Mouse (Mus musculus): ENCODE data around the gene Abcg1.

Gene Abcg1

DNA sequence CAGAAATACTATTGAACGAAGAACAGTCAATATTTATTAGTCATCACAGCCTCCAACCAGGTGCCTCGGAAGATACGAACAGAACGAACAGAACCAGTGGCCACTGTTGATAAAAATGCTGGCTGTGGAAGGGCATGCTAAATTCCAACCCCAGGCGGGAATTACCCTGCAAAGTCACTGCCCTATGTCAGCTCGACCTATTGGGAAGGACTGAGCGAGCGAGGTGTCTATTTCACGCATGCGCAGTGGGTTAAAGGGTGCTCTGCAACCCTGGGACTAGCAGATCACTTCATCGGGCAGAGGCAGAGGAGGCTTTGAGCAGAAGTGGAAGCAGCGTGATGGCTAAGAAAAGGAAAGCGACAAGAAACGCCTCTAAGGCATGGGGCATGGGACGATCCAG is 76.3 kb downstream of the Abcg1 start:
- DNase-seq, result no peak

DNA sequence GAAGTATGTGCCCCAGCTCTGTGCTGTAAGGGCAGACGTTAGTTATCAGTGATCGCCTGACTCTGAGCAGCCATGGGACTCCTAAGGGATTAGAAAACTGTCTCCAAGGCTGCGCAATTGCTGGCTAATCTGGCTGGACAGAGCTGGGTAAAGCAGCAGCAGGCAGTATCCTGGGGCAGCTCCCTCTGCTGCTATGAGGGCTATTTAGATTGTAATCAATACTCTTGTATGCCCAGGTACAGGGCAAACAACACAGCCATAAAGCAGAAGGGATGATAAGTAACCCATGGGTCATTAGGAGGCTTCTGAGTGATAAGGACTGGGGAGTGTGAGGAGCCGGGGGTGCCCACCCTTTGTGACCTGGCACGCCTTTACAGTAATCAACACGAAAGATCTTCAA is 77.4 kb downstream of the Abcg1 start:
- DNase-seq, result no peak

DNA sequence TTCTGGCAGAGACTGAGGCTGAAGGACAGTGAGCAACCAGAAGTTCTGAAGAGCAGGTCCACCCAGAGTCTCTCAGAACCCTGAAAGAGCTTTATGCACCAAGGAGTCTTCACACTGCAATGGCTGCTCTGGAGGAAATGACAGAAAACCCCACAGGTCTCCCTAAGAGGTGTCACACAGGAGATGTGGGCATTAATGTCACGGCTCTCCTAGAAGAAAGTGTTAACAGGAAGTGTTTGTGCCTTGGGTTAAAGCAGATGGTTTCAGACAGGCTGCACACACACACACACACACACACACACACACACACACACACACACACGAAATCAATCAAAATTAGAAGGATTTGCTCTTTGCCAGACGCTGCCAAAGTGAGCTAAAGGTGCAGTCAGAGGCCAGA is 78.8 kb downstream of the Abcg1 start:
- no peak for DNase-seq

DNA sequence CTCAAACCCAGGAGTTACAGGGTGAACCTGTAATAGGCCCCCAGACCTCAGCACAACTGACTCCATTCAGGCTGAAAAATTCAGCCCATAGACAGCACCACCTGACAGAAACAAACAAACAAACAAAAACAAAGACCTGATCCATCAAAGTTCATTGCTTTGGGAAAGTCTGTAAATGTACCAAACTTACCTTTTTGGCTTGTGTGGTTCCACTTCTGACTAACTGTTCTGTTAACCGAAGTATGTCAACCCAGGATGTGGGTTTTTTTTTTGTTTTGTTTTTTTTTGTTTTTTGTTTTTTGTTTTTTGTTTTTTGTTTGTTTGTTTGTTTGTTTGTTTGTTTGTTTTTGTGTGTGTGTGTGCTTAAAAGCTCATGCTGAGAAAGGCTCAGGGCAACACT is 79.3 kb downstream of the Abcg1 start:
- DNase-seq, result no peak

DNA sequence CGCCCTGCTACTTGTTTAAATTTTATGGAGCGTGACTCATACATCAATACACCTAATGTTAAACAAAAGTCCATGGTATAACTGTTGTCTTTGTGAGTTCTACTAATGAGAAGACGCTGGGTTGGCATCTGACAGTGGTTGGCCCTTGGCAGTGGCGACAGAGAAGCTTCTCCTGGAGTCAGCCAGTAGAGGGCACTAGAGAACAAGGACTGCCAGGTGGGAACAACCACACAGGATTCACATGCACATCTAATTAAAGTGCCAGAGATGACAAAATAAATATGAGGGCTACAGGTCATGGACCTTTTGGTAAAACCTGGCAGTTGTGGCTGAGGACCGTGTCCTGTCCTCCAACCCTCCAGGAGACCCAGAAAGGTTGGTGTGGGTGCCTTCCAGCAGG is 80.9 kb downstream of the Abcg1 start:
- DNase-seq, result peak; percentile 68

GRCm38 (mm10) chr17:31142116-31142515 is 84.6 kb downstream of the Abcg1 start:
- no peak for DNase-seq

- DNase-seq, result no peak
Measured at GRCm38 (mm10) chr17:31144040-31145037, 86.9 kb downstream of the Abcg1 start, which contains the start of gene Tff2. Gene Tff2, minus strand, starts transcription at chr17:31144282.

GRCm38 (mm10) chr17:31145998-31146397 is 88.5 kb downstream of the Abcg1 start:
- no peak for DNase-seq

- no peak for DNase-seq
Measured at GRCm38 (mm10) chr17:31152512-31152911, 95.0 kb downstream of the Abcg1 start.

DNA sequence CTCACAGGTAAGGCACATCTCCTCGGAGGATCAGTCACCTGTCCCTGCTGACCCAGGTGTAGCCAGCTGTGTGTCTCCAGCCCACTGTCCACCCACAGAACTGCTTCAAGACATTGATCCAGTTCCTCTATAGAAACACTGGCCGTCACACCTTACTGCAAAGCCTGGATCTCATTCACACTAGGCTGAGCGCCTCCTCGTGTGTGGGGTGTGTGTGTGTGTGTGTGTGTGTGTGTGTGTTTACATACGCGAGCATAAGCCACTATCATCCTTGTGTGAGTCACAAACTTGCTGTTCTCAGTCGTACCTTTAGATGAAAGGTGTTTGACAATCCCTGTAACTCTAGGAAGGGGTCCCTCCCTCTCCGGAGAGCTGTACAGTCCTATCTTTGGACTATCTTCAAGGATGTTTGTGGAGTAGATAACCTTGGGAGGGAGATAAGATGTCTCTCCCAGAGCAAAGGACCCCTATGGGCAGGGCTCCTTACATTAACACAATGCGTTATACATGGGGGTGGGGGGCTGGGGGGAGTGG is 95.6 kb downstream of the Abcg1 start:
- no peak for DNase-seq

GRCm38 (mm10) chr17:31153785-31154184 is 96.3 kb downstream of the Abcg1 start:
- no peak for DNase-seq

DNA sequence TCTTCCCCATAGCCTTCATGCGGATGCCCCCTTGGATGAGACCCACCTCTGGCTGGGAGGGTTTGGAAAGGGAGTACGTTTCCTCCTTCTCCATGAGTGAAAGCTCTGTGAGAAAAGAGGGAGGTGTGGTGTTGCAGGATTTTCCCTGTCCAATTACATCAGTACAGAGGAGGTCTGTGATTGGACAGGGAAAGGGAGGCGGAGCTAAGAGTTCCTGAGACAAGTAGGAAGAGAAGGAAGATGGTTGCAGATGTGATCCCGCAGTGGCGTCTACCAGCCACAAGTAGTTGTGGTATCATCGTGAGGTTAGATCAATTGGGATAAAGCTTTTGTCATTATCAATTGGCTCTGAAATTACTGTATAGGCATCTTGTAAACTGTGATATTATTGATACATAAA is 100.4 kb downstream of the Abcg1 start:
- no peak for DNase-seq

- no peak for DNase-seq
Measured at GRCm38 (mm10) chr17:31160291-31160690, 102.8 kb downstream of the Abcg1 start.

- DNase-seq, result no peak
Measured at GRCm38 (mm10) chr17:31162607-31163006, 105.1 kb downstream of the Abcg1 start.

DNA sequence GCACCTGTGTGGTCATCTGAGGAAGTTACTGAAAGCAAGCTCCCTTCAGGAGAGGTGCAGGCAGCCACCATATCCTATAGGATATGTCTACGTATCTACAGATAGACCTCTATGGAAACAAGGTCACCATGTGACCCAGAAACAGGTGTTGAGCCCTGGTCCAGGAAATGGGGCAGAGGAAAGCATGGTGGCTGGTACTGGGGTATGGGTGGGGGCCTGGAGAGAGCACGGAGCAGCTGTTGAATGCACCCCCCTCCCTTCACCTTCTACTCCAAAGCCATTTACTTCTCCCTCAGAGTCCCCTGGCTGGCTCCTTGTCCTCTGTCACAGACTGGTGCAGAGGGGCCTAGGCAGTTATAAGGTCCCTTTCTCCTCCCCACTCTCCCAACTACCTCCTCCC is 106.3 kb downstream of the Abcg1 start:
- DNase-seq, result no peak

DNA sequence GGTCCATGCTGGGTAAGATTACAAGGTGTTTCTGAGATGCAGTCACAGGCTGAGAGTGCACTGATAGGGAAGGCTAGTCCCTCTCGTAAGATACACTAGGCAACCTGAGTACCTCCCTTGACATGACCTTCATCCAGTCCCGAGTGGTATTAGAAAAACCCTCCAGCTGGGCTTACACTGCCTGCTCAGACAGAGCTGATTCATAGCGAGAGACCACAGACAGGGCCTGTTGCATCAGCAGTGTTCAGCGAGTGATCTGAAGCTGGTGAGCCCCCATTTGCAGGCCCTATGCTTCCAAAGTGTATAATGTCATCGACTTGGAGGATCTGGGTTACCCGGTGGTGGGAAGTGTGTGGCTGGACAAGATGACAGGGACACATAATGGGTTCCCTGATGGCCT is 107.7 kb downstream of the Abcg1 start, which contains the start of gene Tff1:
Gene Tff1, minus strand, starts transcription at position 151 of the 400 bp plus-strand sequence.
- DNase-seq, result no peak
